Mouse (Mus musculus) embryo, embryonic 11.5 days (tissue): Measurements from ENCODE around the gene 9030025P20Rik.
"Not testable (repeated sequence)": the region's sequence is repeated elsewhere in the genome, so short reads cannot be mapped to it uniquely, and the experiment has no call there.

Experiments used
- DNase-seq: peaks from one replicate; pipeline ENCODE4 v3.0.0-alpha.2; 2012; ENCODE audit warnings: low read depth, low spot score

The 9030025P20Rik gene

DNA sequence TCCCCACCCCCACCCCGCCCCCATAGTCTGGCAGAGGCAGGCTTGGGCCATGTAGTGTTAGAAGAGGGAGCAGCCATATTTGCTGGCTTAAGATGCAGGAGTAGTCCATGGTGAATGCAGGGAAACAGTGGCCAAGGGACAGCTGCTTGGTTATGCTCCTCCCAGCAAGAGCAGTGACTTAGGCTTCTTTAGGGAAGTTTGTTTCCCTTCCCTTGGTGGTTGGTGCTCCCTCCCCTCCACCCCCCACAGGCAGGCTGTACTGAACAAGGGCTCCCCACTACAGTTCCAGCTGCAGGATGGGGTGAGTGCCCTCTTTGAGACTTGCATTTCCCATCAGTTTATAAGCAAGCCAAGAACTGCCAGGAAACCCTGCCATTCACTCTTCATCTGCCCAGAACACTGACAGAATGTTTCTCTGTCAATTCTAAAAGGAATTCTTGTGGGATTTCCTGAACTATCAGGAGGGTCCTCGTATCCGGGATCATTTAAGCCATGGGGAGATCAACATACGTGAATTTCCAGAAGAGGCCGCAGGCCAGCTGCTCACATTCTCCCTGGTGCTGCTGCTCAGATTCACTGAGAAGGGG is 11.9 kb downstream of the 9030025P20Rik start:
- DNase-seq = not testable (repeated sequence)

DNA sequence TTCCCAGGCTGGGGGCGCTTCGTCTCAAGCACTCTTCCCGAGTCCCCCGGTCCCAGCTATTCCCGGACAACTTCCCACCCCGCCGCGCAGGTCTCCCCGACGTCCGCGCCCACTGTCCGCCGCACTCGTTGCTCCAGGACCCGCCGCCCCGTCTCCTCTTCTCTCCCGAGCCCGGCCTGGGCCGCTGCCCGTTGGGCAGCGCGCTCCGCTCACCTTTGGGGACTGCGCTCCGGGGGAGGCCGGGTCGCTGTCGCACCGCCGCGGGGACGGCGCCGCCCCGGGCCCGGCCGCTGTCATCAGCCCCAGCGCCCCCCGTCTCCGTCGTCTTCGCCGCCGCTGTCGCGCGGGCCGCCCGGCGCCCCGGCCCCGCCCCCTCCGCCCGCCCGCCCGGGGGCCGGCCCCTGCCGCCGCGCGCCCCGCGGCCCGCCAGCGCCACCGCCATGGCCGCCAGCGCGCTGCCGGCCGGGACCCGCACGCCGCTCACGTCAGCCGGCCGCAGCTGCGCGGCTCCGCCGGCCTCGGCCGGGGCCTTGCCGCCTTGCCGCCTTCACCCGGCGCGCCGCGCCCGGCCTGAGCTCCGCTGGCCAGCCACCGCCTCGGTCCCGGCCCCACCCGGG is 14.4 kb downstream of the 9030025P20Rik start:
- DNase-seq = not testable (repeated sequence)

GRCm38 (mm10) chr17:14993139-14993832 is 15.0 kb downstream of the 9030025P20Rik start:
- DNase-seq = not testable (repeated sequence)

DNA sequence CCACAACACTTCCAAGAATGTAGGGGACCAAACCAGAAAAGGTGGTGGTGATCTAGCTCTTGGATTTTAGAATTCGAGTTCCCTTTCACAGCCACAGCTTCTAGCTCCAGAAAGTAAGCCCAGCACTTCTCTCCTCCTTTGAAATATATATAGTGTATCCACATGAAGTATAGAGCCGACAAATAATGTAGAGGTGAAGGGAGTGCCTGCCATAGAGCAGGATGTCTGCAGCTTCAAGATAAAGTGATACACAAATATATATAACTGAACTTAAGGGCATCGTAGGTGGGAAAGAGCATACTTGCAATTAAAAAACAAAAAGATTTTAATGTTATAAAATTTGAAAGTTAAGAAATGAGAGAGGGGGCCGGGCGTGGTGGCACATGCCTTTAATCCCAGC is 15.9 kb downstream of the 9030025P20Rik start:
- not testable (repeated sequence) for DNase-seq

GRCm38 (mm10) chr17:15000047-15000446 is 21.8 kb downstream of the 9030025P20Rik start:
- DNase-seq = not testable (repeated sequence)

DNA sequence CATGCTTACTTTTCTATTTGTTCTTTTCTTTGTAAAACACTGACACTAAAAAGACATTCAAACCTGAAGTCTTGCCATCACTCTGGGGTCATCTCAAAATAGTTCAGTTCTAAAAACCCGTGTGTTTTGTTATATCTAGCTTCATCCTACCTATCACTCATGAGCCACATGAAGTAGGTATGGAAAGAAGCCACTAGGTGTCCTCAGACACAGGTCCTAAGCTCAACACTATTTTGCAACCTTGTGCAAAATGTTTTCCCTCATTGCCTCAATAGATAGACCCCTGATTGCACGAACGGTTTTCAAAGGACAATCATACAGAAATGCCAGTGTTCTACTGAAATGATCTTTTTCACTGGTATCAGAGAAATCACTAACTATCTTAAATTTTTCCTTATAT is 30.8 kb downstream of the 9030025P20Rik start:
- DNase-seq = not testable (repeated sequence)

DNA sequence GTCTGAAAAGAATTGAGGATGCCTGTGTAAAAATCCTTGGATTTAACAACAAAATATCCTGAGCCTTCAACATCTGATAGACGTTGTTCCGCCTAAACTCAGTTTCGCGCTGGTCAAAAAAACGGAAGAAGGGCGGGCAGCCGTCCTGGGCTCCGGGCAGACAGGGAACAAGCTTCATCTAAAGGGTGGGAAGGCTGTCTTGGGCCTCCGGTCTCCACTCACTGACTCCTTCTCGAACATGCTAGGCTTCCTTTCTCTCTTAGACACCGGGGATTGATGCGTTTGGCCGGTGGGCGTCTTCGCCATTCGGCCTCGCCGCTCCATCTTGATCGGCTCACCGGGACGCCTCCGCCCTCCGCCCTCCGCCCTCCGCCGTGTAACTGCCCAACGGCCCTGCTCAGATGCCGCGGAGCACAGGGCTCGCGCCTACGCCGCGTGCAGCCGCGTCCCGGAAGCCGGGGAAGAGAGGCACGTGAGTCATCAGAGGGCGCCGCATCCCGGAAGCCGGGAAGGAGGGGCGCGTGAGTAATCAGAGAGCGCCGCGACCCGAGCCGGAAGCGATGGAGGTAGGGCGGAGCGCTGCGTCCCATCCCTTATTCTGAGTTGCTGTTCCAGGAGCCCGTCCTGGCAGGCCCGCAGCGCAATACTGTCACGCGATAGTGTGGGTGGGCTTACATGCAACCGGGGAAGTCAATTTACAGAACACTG is 31.6 kb downstream of the 9030025P20Rik start, which contains the start of gene Gm3435:
Gm3435 (plus strand) TSS at position 471 of the 708 bp plus-strand sequence.
- DNase-seq = not testable (repeated sequence)

GRCm38 (mm10) chr17:15021503-15022220 is 43.4 kb downstream of the 9030025P20Rik start:
- not testable (repeated sequence) for DNase-seq

GRCm38 (mm10) chr17:15023878-15024492 is 45.7 kb downstream of the 9030025P20Rik start:
- DNase-seq = not testable (repeated sequence)

DNA sequence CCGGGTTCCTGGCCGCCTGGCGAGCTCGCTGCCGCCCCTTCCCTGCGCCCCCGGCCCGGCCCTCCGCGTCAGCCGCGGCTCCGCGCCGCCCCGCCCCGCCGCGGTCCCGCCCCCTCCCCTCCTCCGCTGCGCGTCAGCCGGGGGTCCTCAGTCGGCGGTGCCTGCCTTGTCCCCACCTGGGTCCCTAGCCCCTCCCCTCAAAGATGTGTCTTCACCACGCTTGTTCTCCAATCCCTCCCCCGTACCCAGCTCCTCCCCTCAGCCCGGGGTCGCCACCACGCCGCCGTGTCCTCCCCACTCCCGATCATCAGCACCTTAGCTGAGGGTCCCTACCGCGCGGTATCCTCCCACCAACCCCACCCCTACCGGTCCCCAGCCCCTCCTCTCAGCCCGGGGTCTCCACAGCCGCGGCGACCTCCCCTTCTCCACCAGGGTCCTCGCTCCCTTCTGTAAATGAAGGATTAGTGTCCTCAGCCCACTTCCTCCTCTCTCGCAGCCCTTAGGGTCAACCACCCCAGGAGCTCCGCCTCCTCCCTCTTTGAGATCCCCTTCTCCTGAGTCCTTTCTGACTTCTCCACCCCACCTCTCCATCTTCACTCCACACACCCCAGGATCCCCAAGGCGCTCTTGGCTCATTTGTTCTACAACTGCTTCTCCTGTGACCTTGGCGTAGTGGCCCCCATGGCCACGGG is 46.4 kb downstream of the 9030025P20Rik start:
- DNase-seq = not testable (repeated sequence)

DNA sequence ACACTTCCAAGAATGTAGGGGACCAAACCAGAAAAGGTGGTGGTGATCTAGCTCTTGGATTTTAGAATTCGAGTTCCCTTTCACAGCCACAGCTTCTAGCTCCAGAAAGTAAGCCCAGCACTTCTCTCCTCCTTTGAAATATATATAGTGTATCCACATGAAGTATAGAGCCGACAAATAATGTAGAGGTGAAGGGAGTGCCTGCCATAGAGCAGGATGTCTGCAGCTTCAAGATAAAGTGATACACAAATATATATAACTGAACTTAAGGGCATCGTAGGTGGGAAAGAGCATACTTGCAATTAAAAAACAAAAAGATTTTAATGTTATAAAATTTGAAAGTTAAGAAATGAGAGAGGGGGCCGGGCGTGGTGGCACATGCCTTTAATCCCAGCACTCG is 47.2 kb downstream of the 9030025P20Rik start:
- DNase-seq = not testable (repeated sequence)

GRCm38 (mm10) chr17:15031414-15031813 is 53.1 kb downstream of the 9030025P20Rik start:
- not testable (repeated sequence) for DNase-seq

DNA sequence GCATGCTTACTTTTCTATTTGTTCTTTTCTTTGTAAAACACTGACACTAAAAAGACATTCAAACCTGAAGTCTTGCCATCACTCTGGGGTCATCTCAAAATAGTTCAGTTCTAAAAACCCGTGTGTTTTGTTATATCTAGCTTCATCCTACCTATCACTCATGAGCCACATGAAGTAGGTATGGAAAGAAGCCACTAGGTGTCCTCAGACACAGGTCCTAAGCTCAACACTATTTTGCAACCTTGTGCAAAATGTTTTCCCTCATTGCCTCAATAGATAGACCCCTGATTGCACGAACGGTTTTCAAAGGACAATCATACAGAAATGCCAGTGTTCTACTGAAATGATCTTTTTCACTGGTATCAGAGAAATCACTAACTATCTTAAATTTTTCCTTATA is 62.2 kb downstream of the 9030025P20Rik start:
- not testable (repeated sequence) for DNase-seq
